Mouse (Mus musculus): ENCODE data around the gene Txn2.

DNA sequence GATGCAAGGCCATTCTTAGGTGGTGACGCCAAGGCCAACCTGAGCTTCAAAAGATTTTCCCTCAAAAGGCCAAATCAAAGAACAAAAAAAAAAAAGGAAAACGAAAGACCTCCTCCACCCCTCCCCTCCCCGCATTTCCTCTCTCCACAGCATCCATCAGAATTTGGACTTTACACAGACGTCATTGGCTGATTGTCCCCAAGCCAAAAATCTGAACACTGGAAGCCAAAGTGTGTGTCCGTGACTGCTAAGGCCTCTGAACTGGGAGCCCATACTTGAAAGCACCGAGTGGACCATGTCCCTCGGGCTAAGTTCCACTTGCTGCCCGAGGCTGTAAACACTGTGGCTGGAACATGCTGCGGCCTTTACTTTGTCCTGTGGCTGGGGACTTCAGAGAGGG lies 6.1 kb downstream of the Txn2 start:
- no peak for TF ChIP-seq POLR2A (IDR thresholded peaks at IDR 0.05; ENCODE audit: low read depth, low read length)
- no peak for TF ChIP-seq CTCF (conservative IDR thresholded peaks at IDR 0.05; ENCODE audit: insufficient read depth, insufficient read length, low read depth, low read length)
